In genomic region chr6:118292928-118293327, GRCm38 (mm10) we compare ENCODE assay signal across 31 mouse cellular contexts.
"Had no signal": no experiment of that assay in that cellular context is flagged by ENCODE, and none has a peak within 500 bp of the region (broad histone marks: within the 10 kb centered on the region; RNA-seq: fewer than 3 reads in every experiment).

No protein-coding gene starts in this region.

- H3K27ac ChIP-seq: left cerebral cortex, adult 2 months; limb, embryonic 10.5 days; limb, embryonic 12.5 days; limb, embryonic 13.5 days; limb, embryonic 15.5 days; liver, embryonic 12.5 days; liver, embryonic 13.5 days; liver, embryonic 14.5 days; liver, embryonic 15.5 days; lung, embryonic 15.5 days; macrophage; midbrain, embryonic 12.5 days; midbrain, embryonic 13.5 days; neural tube, embryonic 12.5 days; neural tube, embryonic 13.5 days had no signal

- H3K4me1 ChIP-seq: limb, embryonic 12.5 days; limb, embryonic 13.5 days; limb, embryonic 15.5 days; liver, embryonic 12.5 days; liver, embryonic 13.5 days; liver, embryonic 15.5 days; lung, embryonic 15.5 days; megakaryocyte, embryonic 14.5 days; midbrain, embryonic 12.5 days; midbrain, embryonic 13.5 days; neural tube, embryonic 12.5 days; neural tube, embryonic 13.5 days had no signal

- H3K27me3 ChIP-seq: limb, embryonic 12.5 days; limb, embryonic 13.5 days; limb, embryonic 15.5 days; liver, embryonic 12.5 days; liver, embryonic 13.5 days; liver, embryonic 15.5 days; lung, embryonic 15.5 days; midbrain, embryonic 12.5 days; midbrain, embryonic 13.5 days; neural tube, embryonic 12.5 days; neural tube, embryonic 13.5 days had no signal

- H3K4me3 ChIP-seq: left cerebral cortex, adult 2 months; limb, embryonic 10.5 days; limb, embryonic 12.5 days; limb, embryonic 13.5 days; limb, embryonic 15.5 days; liver, embryonic 12.5 days; liver, embryonic 13.5 days; liver, embryonic 15.5 days; lung, embryonic 15.5 days; megakaryocyte, embryonic 14.5 days; midbrain, embryonic 12.5 days; midbrain, embryonic 13.5 days; myocyte; neural tube, embryonic 12.5 days; neural tube, embryonic 13.5 days had no signal

- H3K4me2 ChIP-seq: limb, embryonic 12.5 days; limb, embryonic 13.5 days; limb, embryonic 15.5 days; liver, embryonic 11.5 days; liver, embryonic 12.5 days; liver, embryonic 13.5 days; liver, embryonic 15.5 days; lung, embryonic 14.5 days; lung, embryonic 15.5 days; midbrain, embryonic 12.5 days; midbrain, embryonic 13.5 days; neural tube, embryonic 12.5 days; neural tube, embryonic 13.5 days had no signal

- DNase-seq: left cerebral cortex, postnatal 4 days; liver; liver, embryonic 13.5 days; liver, postnatal 0 days; lung, adult 18-20 months; lung, adult 2 months; lung, embryonic 14.5 days; lung, postnatal 10 days; lung, postnatal 14 days; lung, postnatal 36 days; lung, postnatal 4 days; midbrain, embryonic 14.5 days had no signal

- H3K36me3 ChIP-seq: limb, embryonic 10.5 days; limb, embryonic 12.5 days; limb, embryonic 13.5 days; limb, embryonic 15.5 days; liver, embryonic 12.5 days; liver, embryonic 13.5 days; liver, embryonic 15.5 days; lung, embryonic 15.5 days; midbrain, embryonic 12.5 days; midbrain, embryonic 13.5 days; neural tube, embryonic 12.5 days; neural tube, embryonic 13.5 days had no signal

- H3K9ac ChIP-seq: limb, embryonic 12.5 days; limb, embryonic 13.5 days; limb, embryonic 15.5 days; liver, embryonic 12.5 days; liver, embryonic 13.5 days; liver, embryonic 14.5 days; liver, embryonic 15.5 days; liver, postnatal 0 days; lung, embryonic 14.5 days; lung, embryonic 15.5 days; midbrain, embryonic 12.5 days; midbrain, embryonic 13.5 days; neural tube, embryonic 12.5 days; neural tube, embryonic 13.5 days had no signal

- ATAC-seq: liver, embryonic 12.5 days; liver, postnatal 0 days; lung, postnatal 0 days; midbrain, embryonic 13.5 days; midbrain, embryonic 16.5 days had no signal

- H3K9me3 ChIP-seq: limb, embryonic 10.5 days; limb, embryonic 12.5 days; limb, embryonic 13.5 days; limb, embryonic 15.5 days; liver, embryonic 12.5 days; liver, embryonic 13.5 days; liver, embryonic 15.5 days; lung, embryonic 15.5 days; megakaryocyte, embryonic 14.5 days; midbrain, embryonic 12.5 days; midbrain, embryonic 13.5 days; neural tube, embryonic 12.5 days; neural tube, embryonic 13.5 days had no signal
